21 mouse cellular contexts compared by ENCODE assay signal in the genomic region with DNA sequence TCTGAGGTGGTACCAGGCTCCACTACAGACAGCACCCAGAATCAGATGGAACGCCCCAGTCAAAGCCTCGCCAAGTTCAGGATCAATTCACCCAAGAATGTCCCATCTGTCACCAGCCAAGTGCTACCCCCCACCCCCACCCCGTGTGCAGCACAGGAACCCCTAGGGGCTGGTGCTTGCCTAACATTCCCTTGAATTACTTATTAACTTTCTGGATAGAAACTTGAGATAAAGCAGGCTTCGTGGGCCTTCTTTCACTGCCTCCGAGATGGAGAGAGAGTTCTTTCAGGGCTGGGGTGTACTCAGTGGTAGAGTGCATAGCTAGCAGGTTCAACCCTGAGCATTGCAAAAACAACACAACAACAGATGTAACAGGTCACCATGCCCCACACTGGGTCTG. TPM values are rescaled to one million over a fixed set of nuclear protein-coding genes. Genes with fewer than 3 reads are reported as not detected.
DNase-seq lines count a peak whose midpoint lies in the region; ATAC-seq and TF ChIP-seq lines count a peak whose summit lies in the region.
"Had no signal": no experiment of that assay in that cellular context is flagged by ENCODE, and none has a peak within 500 bp of the region (broad histone marks: within the 10 kb centered on the region; RNA-seq: fewer than 3 reads in every experiment).

No protein-coding gene starts in this region.

- TF ChIP-seq POLR2A in lung, adult 2 months (IDR thresholded peaks at IDR 0.05; ENCODE audit: borderline replicate concordance, extremely low read depth, low read depth, low read length): no peak
- TF ChIP-seq POLR2A in thymus, adult 2 months (IDR thresholded peaks at IDR 0.05; ENCODE audit: control insufficient read depth, extremely low read depth, insufficient read depth, low read length, poor library complexity): no peak

- no peaks in the 10 kb centered on the region for H3K36me3 ChIP-seq in kidney, embryonic 15.5 days
- no peaks in the 10 kb centered on the region for H3K36me3 ChIP-seq in lung, embryonic 14.5 days (ENCODE audit: insufficient read depth)
- H3K36me3 ChIP-seq in thymus, adult 2 months (ENCODE audit: control insufficient read depth, insufficient read depth, low read length): peaks cover 95% of the 10 kb centered on the region
- H3K36me3 ChIP-seq in forebrain, embryonic 14.5 days (ENCODE audit: control insufficient read depth, insufficient read depth, low read length): no peaks in the 10 kb centered on the region
- H3K36me3 ChIP-seq: embryonic facial prominence, embryonic 13.5 days; forebrain, embryonic 12.5 days; heart, embryonic 15.5 days had no signal

- ATAC-seq in kidney, embryonic 15.5 days (replicated peaks; ENCODE audit: low FRiP score): peak; percentile 65
- ATAC-seq in lung, embryonic 14.5 days (ENCODE audit: insufficient read depth): no peak
- no peak for ATAC-seq in forebrain, embryonic 14.5 days
- ATAC-seq: forebrain, postnatal 0 days had no signal

- TF ChIP-seq CTCF in lung, embryonic 14.5 days (IDR thresholded peaks at IDR 0.05; ENCODE audit: low read depth): no peak
- no peak for TF ChIP-seq CTCF in lung, adult 2 months (IDR thresholded peaks at IDR 0.05; ENCODE audit: insufficient read depth, low read length)
- TF ChIP-seq CTCF in thymus, adult 2 months (IDR thresholded peaks at IDR 0.05; ENCODE audit: borderline replicate concordance, control insufficient read depth, extremely low read depth, insufficient read depth, low read length, poor library complexity): no peak

- peaks cover 22% of the 10 kb centered on the region for H3K4me1 ChIP-seq in kidney, embryonic 15.5 days
- H3K4me1 ChIP-seq in lung, embryonic 14.5 days (ENCODE audit: insufficient read depth): no peaks in the 10 kb centered on the region
- H3K4me1 ChIP-seq in lung, adult 2 months (ENCODE audit: control insufficient read depth, insufficient read depth, low read length): no peaks in the 10 kb centered on the region
- H3K4me1 ChIP-seq in thymus, adult 2 months (replicated peaks; ENCODE audit: control insufficient read depth, insufficient read depth, low read length): peaks cover 6% of the 10 kb centered on the region; the same call in 1 of the 2 replicates
- no peaks in the 10 kb centered on the region for H3K4me1 ChIP-seq in forebrain, embryonic 14.5 days (ENCODE audit: control insufficient read depth, insufficient read depth, low read length)
- H3K4me1 ChIP-seq: embryonic facial prominence, embryonic 13.5 days; forebrain, embryonic 12.5 days; heart, embryonic 15.5 days had no signal

- no peaks in the 10 kb centered on the region for H3K9me3 ChIP-seq in kidney, embryonic 15.5 days (replicated peaks)
- no peaks in the 10 kb centered on the region for H3K9me3 ChIP-seq in lung, embryonic 14.5 days (ENCODE audit: low read depth, low read length)
- H3K9me3 ChIP-seq in forebrain, embryonic 14.5 days (replicated peaks; ENCODE audit: control insufficient read depth, low read length): no peaks in the 10 kb centered on the region
- H3K9me3 ChIP-seq: embryonic facial prominence, embryonic 13.5 days; forebrain, embryonic 12.5 days; heart, embryonic 15.5 days had no signal

- no peak overlapping the region for H3K4me2 ChIP-seq in kidney, embryonic 15.5 days
- H3K4me2 ChIP-seq in lung, embryonic 14.5 days: no peak overlapping the region
- no peak overlapping the region for H3K4me2 ChIP-seq in forebrain, embryonic 14.5 days (ENCODE audit: low read length)
- H3K4me2 ChIP-seq: embryonic facial prominence, embryonic 13.5 days; forebrain, embryonic 12.5 days; heart, embryonic 11.5 days; heart, embryonic 15.5 days had no signal

- H3K4me3 ChIP-seq in kidney, embryonic 15.5 days (replicated peaks): no peak overlapping the region
- H3K4me3 ChIP-seq in lung, embryonic 14.5 days (ENCODE audit: low read depth, low read length): no peak overlapping the region
- H3K4me3 ChIP-seq in lung, adult 2 months (replicated peaks; ENCODE audit: extremely low read depth, low read depth, low read length): no peak overlapping the region
- H3K4me3 ChIP-seq in thymus, adult 2 months (ENCODE audit: control insufficient read depth, insufficient read depth, low read length): no peak overlapping the region
- H3K4me3 ChIP-seq in forebrain, embryonic 14.5 days (ENCODE audit: low read depth, low read length): no peak overlapping the region
- H3K4me3 ChIP-seq: embryonic facial prominence, embryonic 13.5 days; forebrain, embryonic 12.5 days; heart, adult 2 months; heart, embryonic 15.5 days had no signal

- DNase-seq in kidney, adult 9 months: no peak
- peak; percentile 32 for DNase-seq in lung, embryonic 14.5 days
- DNase-seq in lung, adult 2 months: no peak
- DNase-seq in thymus, adult 2 months: no peak
- no peak for DNase-seq in thymus, postnatal 10 days (ENCODE audit: low spot score in 2 of 2)
- no peak for DNase-seq in forebrain, embryonic 14.5 days (ENCODE audit: low spot score)
- DNase-seq: adrenal gland, adult 2 months; adrenal gland, postnatal 25 days; cerebellum, adult 18-20 months; cerebellum, adult 9-11 months; cerebellum, postnatal 36 days; forebrain, postnatal 0 days; gastrocnemius, postnatal 14 days; heart, adult 2 months; heart, postnatal 14 days had no signal

- WGBS in kidney, embryonic 15.5 days: 57% methylated on average over 5 of the region's 5 CpGs
- WGBS in lung, embryonic 14.5 days: 44% methylated on average over 5 of the region's 5 CpGs
- 59% methylated on average over 5 of the region's 5 CpGs for WGBS in lung, adult 2 months
- 81% methylated on average over 5 of the region's 5 CpGs for WGBS in thymus, adult 2 months
- WGBS in forebrain, embryonic 14.5 days: 77% methylated on average over 5 of the region's 5 CpGs

- no peak overlapping the region for H3K9ac ChIP-seq in kidney, embryonic 15.5 days
- no peak overlapping the region for H3K9ac ChIP-seq in lung, embryonic 14.5 days
- no peak overlapping the region for H3K9ac ChIP-seq in forebrain, embryonic 14.5 days (ENCODE audit: low read length)
- H3K9ac ChIP-seq: embryonic facial prominence, embryonic 13.5 days; forebrain, embryonic 12.5 days; forebrain, postnatal 0 days; heart, embryonic 15.5 days had no signal

- H3K27me3 ChIP-seq in kidney, embryonic 15.5 days: no peaks in the 10 kb centered on the region
- no peaks in the 10 kb centered on the region for H3K27me3 ChIP-seq in lung, embryonic 14.5 days (ENCODE audit: insufficient read depth, low read length)
- H3K27me3 ChIP-seq in thymus, adult 2 months (ENCODE audit: control insufficient read depth, insufficient read depth, low read length): no peaks in the 10 kb centered on the region
- no peaks in the 10 kb centered on the region for H3K27me3 ChIP-seq in forebrain, embryonic 14.5 days (replicated peaks; ENCODE audit: control insufficient read depth, insufficient read depth, low read length)
- H3K27me3 ChIP-seq: embryonic facial prominence, embryonic 13.5 days; forebrain, embryonic 12.5 days; heart, embryonic 15.5 days had no signal

- H3K27ac ChIP-seq in kidney, embryonic 15.5 days: peak overlapping the region; percentile 77
- H3K27ac ChIP-seq in lung, embryonic 14.5 days (ENCODE audit: low read depth): 0 out of 2 replicates have a peak overlapping the region, but pooled peaks have one; percentile 11
- H3K27ac ChIP-seq in thymus, adult 2 months (ENCODE audit: control insufficient read depth, insufficient read depth, low read length): peak overlapping the region; percentile 13; the same call in 1 of the 2 replicates
- H3K27ac ChIP-seq in forebrain, embryonic 14.5 days (ENCODE audit: low read depth, low read length): no peak overlapping the region
- H3K27ac ChIP-seq: embryonic facial prominence, embryonic 13.5 days; forebrain, embryonic 12.5 days; heart, adult 2 months; heart, embryonic 15.5 days had no signal

RNA-seq across cellular contexts. Expression of a gene that starts 23.2 kb away (rescaled TPM):
- polyA plus RNA-seq in kidney, embryonic 15.5 days (2015; fragmentation: Nextera tagmentation; extraction: Ambion mirVana): 0.27 TPM in 1 of 2 replicates, not detected in the other
- polyA plus RNA-seq in lung, embryonic 14.5 days (2014; fragmentation: Nextera tagmentation; extraction: Ambion mirVana): 0.18 TPM in 1 of 2 replicates, not detected in the other
- 0.10 and 0.11 TPM in 2 replicates for polyA plus RNA-seq in lung, adult 2 months (2012; rRNA removed)
- 401 and 406 TPM in 2 replicates for polyA plus RNA-seq in thymus, adult 2 months (2012; rRNA removed)
- 0.09 TPM in 1 of 2 replicates, not detected in the other for polyA plus RNA-seq in forebrain, embryonic 14.5 days (2014; fragmentation: Nextera tagmentation; extraction: Ambion mirVana)
- polyA plus RNA-seq: adrenal gland, adult 2 months; embryonic facial prominence, embryonic 13.5 days; forebrain, embryonic 12.5 days; heart, embryonic 11.5 days had no signal

RNA-seq across cellular contexts. Expression of a gene that starts 24.7 kb away (rescaled TPM):
- not detected in 2 replicates for polyA plus RNA-seq in kidney, embryonic 15.5 days (2015; fragmentation: Nextera tagmentation; extraction: Ambion mirVana)
- not detected in 2 replicates for polyA plus RNA-seq in lung, embryonic 14.5 days (2014; fragmentation: Nextera tagmentation; extraction: Ambion mirVana)
- not detected in 2 replicates for polyA plus RNA-seq in lung, adult 2 months (2012; rRNA removed)
- polyA plus RNA-seq in thymus, adult 2 months (2012; rRNA removed): 0.13 TPM in 1 of 2 replicates, not detected in the other
- polyA plus RNA-seq in forebrain, embryonic 14.5 days (2014; fragmentation: Nextera tagmentation; extraction: Ambion mirVana): not detected in 2 replicates
- polyA plus RNA-seq: adrenal gland, adult 2 months; embryonic facial prominence, embryonic 13.5 days; forebrain, embryonic 12.5 days; forebrain, postnatal 0 days; gonadal fat pad, adult 2 months; heart, adult 2 months; heart, embryonic 15.5 days had no signal

RNA-seq across cellular contexts. Expression of a gene that starts 57.9 kb away (rescaled TPM):
- 12.6 and 15.6 TPM in 2 replicates for polyA plus RNA-seq in kidney, embryonic 15.5 days (2015; fragmentation: Nextera tagmentation; extraction: Ambion mirVana)
- 0.83 and 1.2 TPM in 2 replicates for polyA plus RNA-seq in lung, embryonic 14.5 days (2014; fragmentation: Nextera tagmentation; extraction: Ambion mirVana)
- polyA plus RNA-seq in lung, adult 2 months (2012; rRNA removed): 4.7 and 5.7 TPM in 2 replicates
- polyA plus RNA-seq in thymus, adult 2 months (2012; rRNA removed): 8.5 and 10.9 TPM in 2 replicates
- 0.52 and 0.53 TPM in 2 replicates for polyA plus RNA-seq in forebrain, embryonic 14.5 days (2014; fragmentation: Nextera tagmentation; extraction: Ambion mirVana)

Comparison
In these comparisons a context has a peak if more than half of its experiments do, and no peak if none do; other contexts are left out.
1. RNA of a gene that starts 23.2 kb away (polyA plus RNA-seq): 401 to 406 TPM in thymus, adult 2 months; 0.27 TPM in kidney, embryonic 15.5 days, 0.18 TPM in lung, embryonic 14.5 days, 0.10 to 0.11 TPM in lung, adult 2 months and 0.09 TPM in forebrain, embryonic 14.5 days; every median in the first group is over 100 times any median in the second.